Mouse (Mus musculus) Muller cell, postnatal 12 days (primary cell): ENCODE results near the gene Rfx4.

Experiments used
- DNase-seq: peaks from one replicate; pipeline ENCODE4 v3.0.0-alpha.2; 2015; ENCODE audit errors: inconsistent ontology term

Rfx4 gene

GRCm38 (mm10) chr10:84811171-84811912 lies 55.5 kb downstream of the Rfx4 start:
- no peak for DNase-seq

- no peak for DNase-seq
These were observed 56.0 kb downstream of the Rfx4 start for GRCm38 (mm10) chr10:84811913-84812295.

- DNase-seq, result peak; percentile 35
These were observed 60.0 kb downstream of the Rfx4 start for GRCm38 (mm10) chr10:84815676-84816436.

GRCm38 (mm10) chr10:84817086-84817869 lies 61.4 kb downstream of the Rfx4 start:
- no peak for DNase-seq

GRCm38 (mm10) chr10:84819669-84820068 lies 63.8 kb downstream of the Rfx4 start:
- DNase-seq, result no peak

GRCm38 (mm10) chr10:84820230-84820629 lies 64.4 kb downstream of the Rfx4 start:
- no peak for DNase-seq

- DNase-seq, result no peak
These were observed 66.9 kb downstream of the Rfx4 start for GRCm38 (mm10) chr10:84822741-84823151.

- no peak for DNase-seq
These were observed 67.8 kb downstream of the Rfx4 start for GRCm38 (mm10) chr10:84823621-84824020.

GRCm38 (mm10) chr10:84829009-84829408 lies 73.1 kb downstream of the Rfx4 start:
- DNase-seq, result no peak

GRCm38 (mm10) chr10:84835596-84835995 lies 79.7 kb downstream of the Rfx4 start:
- no peak for DNase-seq

GRCm38 (mm10) chr10:84836104-84836503 lies 80.2 kb downstream of the Rfx4 start:
- DNase-seq, result no peak

- no peak for DNase-seq
These were observed 81.5 kb downstream of the Rfx4 start for GRCm38 (mm10) chr10:84837355-84837754.

- DNase-seq, result no peak
These were observed 83.1 kb downstream of the Rfx4 start for GRCm38 (mm10) chr10:84838850-84839473.

GRCm38 (mm10) chr10:84846638-84847037 lies 90.8 kb downstream of the Rfx4 start:
- no peak for DNase-seq

- peak; percentile 95 for DNase-seq
These were observed 96.4 kb downstream of the Rfx4 start for GRCm38 (mm10) chr10:84851981-84852979.

- DNase-seq, result no peak
These were observed 98.2 kb downstream of the Rfx4 start for GRCm38 (mm10) chr10:84854059-84854458.

- DNase-seq, result no peak
These were observed 99.6 kb downstream of the Rfx4 start for GRCm38 (mm10) chr10:84855466-84855865.

- DNase-seq, result no peak
These were observed 102.5 kb downstream of the Rfx4 start for GRCm38 (mm10) chr10:84858371-84858770.

- peak; percentile 31 for DNase-seq
These were observed 103.1 kb downstream of the Rfx4 start for GRCm38 (mm10) chr10:84858806-84859496.
